In the genomic region with DNA sequence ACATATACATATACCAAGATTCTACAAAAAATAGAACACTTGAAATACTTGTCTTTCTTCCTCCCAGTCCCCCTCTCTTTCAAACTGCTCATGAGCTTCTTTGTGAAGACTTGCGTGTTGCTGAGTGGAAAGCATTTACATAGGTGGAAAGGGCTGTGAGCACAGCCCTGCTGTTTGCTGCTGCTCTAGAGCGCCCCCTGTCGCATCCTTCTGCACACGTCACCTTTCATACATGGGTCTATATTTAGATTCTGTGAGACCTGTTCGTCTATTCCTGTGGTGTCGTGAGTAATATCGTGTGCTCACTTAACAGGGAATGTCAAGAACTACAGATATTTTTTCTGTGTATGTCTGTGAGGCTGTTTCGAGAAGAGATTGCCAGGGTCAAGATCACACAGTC, we compare ENCODE assay signal across 9 mouse cellular contexts. TPM values are rescaled to one million over a fixed set of nuclear protein-coding genes. Genes with fewer than 3 reads are reported as not detected.
A peak's percentile ranks its signal among the peaks of the same experiment; 100 is the strongest.
DNase-seq lines count a peak whose midpoint lies in the region; ATAC-seq and TF ChIP-seq lines count a peak whose summit lies in the region.
"Had no signal": no experiment of that assay in that cellular context is flagged by ENCODE, and none has a peak within 500 bp of the region (broad histone marks: within the 10 kb centered on the region; RNA-seq: fewer than 3 reads in every experiment).

No protein-coding gene starts in this region.

- 13% methylated on average over 8 of the region's 8 CpGs for WGBS in intestine, postnatal 0 days
- 16% methylated on average over 8 of the region's 8 CpGs for WGBS in intestine, embryonic 16.5 days
- WGBS in liver, embryonic 13.5 days (ENCODE audit: insufficient replicate concordance), result 12% methylated on average over 8 of the region's 8 CpGs

- DNase-seq in ZHBTc4 (ENCODE audit: low read depth, low spot score) (peak; percentile 74), MN1 (ENCODE audit: low spot score) (no peak)
- DNase-seq in embryo, embryonic 11.5 days (ENCODE audit: low read depth, low spot score), result peak; percentile 39
- peak; percentile 14 for DNase-seq in hindlimb bud, embryonic 11.5 days (ENCODE audit: extremely low spot score, low read depth, low spot score)
- DNase-seq in liver, embryonic 13.5 days, result peak; percentile 3
- peak; percentile 75 for DNase-seq in retina, embryonic 14.5 days (ENCODE audit: low spot score)

- H3K4me1 ChIP-seq in intestine, postnatal 0 days (replicated peaks; ENCODE audit: control insufficient read depth, insufficient read depth, low read length), result no peaks in the 10 kb centered on the region
- no peaks in the 10 kb centered on the region for H3K4me1 ChIP-seq in intestine, embryonic 16.5 days (ENCODE audit: control insufficient read depth, insufficient read depth, low read length)
- no peaks in the 10 kb centered on the region for H3K4me1 ChIP-seq in liver, embryonic 13.5 days (replicated peaks)
- H3K4me1 ChIP-seq: embryonic facial prominence, embryonic 12.5 days had no signal

- H3K4me3 ChIP-seq in intestine, postnatal 0 days (ENCODE audit: low read depth, low read length), result no peak overlapping the region
- no peak overlapping the region for H3K4me3 ChIP-seq in intestine, embryonic 16.5 days (ENCODE audit: low read length)
- H3K4me3 ChIP-seq in liver, embryonic 13.5 days (replicated peaks), result no peak overlapping the region
- H3K4me3 ChIP-seq: embryonic facial prominence, embryonic 12.5 days had no signal

- no peaks in the 10 kb centered on the region for H3K36me3 ChIP-seq in intestine, postnatal 0 days (ENCODE audit: control insufficient read depth, insufficient read depth)
- H3K36me3 ChIP-seq in intestine, embryonic 16.5 days (ENCODE audit: control insufficient read depth, insufficient read depth, low read length), result no peaks in the 10 kb centered on the region
- H3K36me3 ChIP-seq in liver, embryonic 13.5 days, result no peaks in the 10 kb centered on the region
- H3K36me3 ChIP-seq: embryonic facial prominence, embryonic 12.5 days had no signal

- no peak overlapping the region for H3K27ac ChIP-seq in intestine, postnatal 0 days (ENCODE audit: low read depth, low read length)
- H3K27ac ChIP-seq in intestine, embryonic 16.5 days (ENCODE audit: low read length), result no peak overlapping the region
- no peak overlapping the region for H3K27ac ChIP-seq in liver, embryonic 13.5 days
- H3K27ac ChIP-seq: embryonic facial prominence, embryonic 12.5 days had no signal

- no peaks in the 10 kb centered on the region for H3K9me3 ChIP-seq in intestine, postnatal 0 days (ENCODE audit: control insufficient read depth)
- H3K9me3 ChIP-seq in intestine, embryonic 16.5 days (ENCODE audit: control insufficient read depth, low read length), result no peaks in the 10 kb centered on the region
- no peaks in the 10 kb centered on the region for H3K9me3 ChIP-seq in liver, embryonic 13.5 days (replicated peaks)
- H3K9me3 ChIP-seq: embryonic facial prominence, embryonic 12.5 days had no signal

- no peak overlapping the region for H3K9ac ChIP-seq in intestine, postnatal 0 days (ENCODE audit: low read depth, low read length)
- no peak overlapping the region for H3K9ac ChIP-seq in intestine, embryonic 16.5 days (ENCODE audit: low read depth, low read length)
- no peak overlapping the region for H3K9ac ChIP-seq in liver, embryonic 13.5 days
- H3K9ac ChIP-seq: embryonic facial prominence, embryonic 12.5 days had no signal

- no peak for ATAC-seq in intestine, postnatal 0 days
- ATAC-seq in intestine, embryonic 16.5 days, result no peak
- no peak for ATAC-seq in liver, embryonic 13.5 days (ENCODE audit: low read depth)

- peak; percentile 90 for TF ChIP-seq CTCF in intestine, postnatal 0 days (IDR thresholded peaks at IDR 0.05; ENCODE audit: low read depth)

- H3K4me2 ChIP-seq in intestine, postnatal 0 days (replicated peaks; ENCODE audit: low read depth), result no peak overlapping the region
- no peak overlapping the region for H3K4me2 ChIP-seq in intestine, embryonic 16.5 days (ENCODE audit: low read depth, low read length)
- H3K4me2 ChIP-seq in liver, embryonic 13.5 days, result no peak overlapping the region
- H3K4me2 ChIP-seq: embryonic facial prominence, embryonic 12.5 days had no signal

- no peaks in the 10 kb centered on the region for H3K27me3 ChIP-seq in intestine, postnatal 0 days (replicated peaks; ENCODE audit: control insufficient read depth, insufficient read depth, low read length)
- no peaks in the 10 kb centered on the region for H3K27me3 ChIP-seq in intestine, embryonic 16.5 days (replicated peaks; ENCODE audit: control insufficient read depth, insufficient read depth, low read length)
- no peaks in the 10 kb centered on the region for H3K27me3 ChIP-seq in liver, embryonic 13.5 days
- H3K27me3 ChIP-seq: embryonic facial prominence, embryonic 12.5 days had no signal

RNA-seq across cellular contexts. Expression of gene Foxa2, which starts 35.5 kb away (rescaled TPM):
- polyA plus RNA-seq in intestine, postnatal 0 days (2015; fragmentation: Nextera tagmentation; extraction: Ambion mirVana), result 0.94 and 1.5 TPM in 2 replicates
- polyA plus RNA-seq in intestine, embryonic 16.5 days (2015; fragmentation: Nextera tagmentation; extraction: Ambion mirVana), result 3.4 and 4.1 TPM in 2 replicates
- polyA plus RNA-seq in liver, embryonic 13.5 days (2015; fragmentation: Nextera tagmentation; extraction: Ambion mirVana), result 3.6 and 3.8 TPM in 2 replicates
